Mouse (Mus musculus): Measurements from ENCODE around the gene Prkar2a. TPM values are rescaled to one million over a fixed set of nuclear protein-coding genes. Genes with fewer than 3 reads are reported as not detected.
"Not testable (repeated sequence)": the region's sequence is repeated elsewhere in the genome, so short reads cannot be mapped to it uniquely, and the experiment has no call there.

Gene Prkar2a
- polyA plus RNA-seq (2015; fragmentation: Nextera tagmentation; extraction: Ambion mirVana): 57.3 and 69.1 TPM in 2 replicates

- 16% methylated on average over 1 of the region's 1 CpGs for WGBS
- no peaks in the 10 kb centered on the region for H3K27me3 ChIP-seq (ENCODE audit: control insufficient read depth, insufficient read depth, low read depth, low read length)
- H3K9ac ChIP-seq (ENCODE audit: low read depth, low read length): peak within 1 kb of the TSS; percentile 25; the same call in 1 of the 2 replicates
- no peak within 1 kb of the TSS for H3K4me3 ChIP-seq (ENCODE audit: low read depth, low read length)
- H3K9me3 ChIP-seq (replicated peaks; ENCODE audit: control insufficient read depth, low read length, poor library complexity, severe bottlenecking): no peaks in the 10 kb centered on the region
- peak within 1 kb of the TSS; percentile 84 for H3K27ac ChIP-seq (ENCODE audit: low read length)
- H3K4me2 ChIP-seq (ENCODE audit: low read length): peak within 1 kb of the TSS; percentile 24; the same call in 1 of the 2 replicates
- 0 out of 2 replicates have a peak, but pooled peaks cover 2% of the 10 kb centered on the region for H3K36me3 ChIP-seq (ENCODE audit: control insufficient read depth, insufficient read depth, low read length)
- peaks cover 32% of the 10 kb centered on the region for H3K4me1 ChIP-seq (ENCODE audit: control insufficient read depth, insufficient read depth, low read length)
- ATAC-seq: no peak
These were observed at the start of gene Prkar2a for GRCm38 (mm10) chr9:108689106-108689505. Gene Prkar2a, plus strand, starts transcription at chr9:108689314.

GRCm38 (mm10) chr9:108639825-108640224 is 49.3 kb upstream of the Prkar2a start:
- H3K4me3 ChIP-seq (ENCODE audit: low read depth, low read length): no peak overlapping the region
- no peaks in the 10 kb centered on the region for H3K9me3 ChIP-seq (replicated peaks; ENCODE audit: control insufficient read depth, low read length, poor library complexity, severe bottlenecking)
- ATAC-seq: no peak
- H3K36me3 ChIP-seq (ENCODE audit: control insufficient read depth, insufficient read depth, low read length): peaks cover 5% of the 10 kb centered on the region; the same call in 1 of the 2 replicates
- WGBS: 89% methylated on average over 2 of the region's 2 CpGs
- no peak overlapping the region for H3K27ac ChIP-seq (ENCODE audit: low read length)
- no peaks in the 10 kb centered on the region for H3K27me3 ChIP-seq (ENCODE audit: control insufficient read depth, insufficient read depth, low read depth, low read length)
- no peak overlapping the region for H3K4me2 ChIP-seq (ENCODE audit: low read length)
- no peak overlapping the region for H3K9ac ChIP-seq (ENCODE audit: low read depth, low read length)
- H3K4me1 ChIP-seq (ENCODE audit: control insufficient read depth, insufficient read depth, low read length): no peaks in the 10 kb centered on the region

- Histone ChIP-seq H3K4me3 (ENCODE audit: low read depth, low read length) (peak overlapping the region; percentile 82), H3K9me3 (replicated peaks; ENCODE audit: control insufficient read depth, low read length, poor library complexity, severe bottlenecking) (no peaks in the 10 kb centered on the region), H3K27me3 (ENCODE audit: control insufficient read depth, insufficient read depth, low read depth, low read length) (no peaks in the 10 kb centered on the region), H3K9ac (ENCODE audit: low read depth, low read length) (peak overlapping the region; percentile 87), H3K36me3 (ENCODE audit: control insufficient read depth, insufficient read depth, low read length) (no peaks in the 10 kb centered on the region), H3K4me1 (ENCODE audit: control insufficient read depth, insufficient read depth, low read length) (peaks cover 18% of the 10 kb centered on the region), H3K4me2 (ENCODE audit: low read length) (peak overlapping the region; percentile 65), H3K27ac (ENCODE audit: low read length) (no peak overlapping the region)
- ATAC-seq: no peak
- WGBS: 52% methylated on average over 10 of the region's 10 CpGs
These were observed 40.9 kb upstream of the Prkar2a start for GRCm38 (mm10) chr9:108648166-108648565.

GRCm38 (mm10) chr9:108648611-108649560 is 40.2 kb upstream of the Prkar2a start, which contains the start of gene Arih2:
Gene Arih2, minus strand, starts transcription at chr9:108649386.
- under 1% methylated on average over 103 of the region's 112 CpGs for WGBS
- no peaks in the 10 kb centered on the region for H3K27me3 ChIP-seq (ENCODE audit: control insufficient read depth, insufficient read depth, low read depth, low read length)
- H3K27ac ChIP-seq (ENCODE audit: low read length): peak within 1 kb of the TSS; percentile 91
- no peaks in the 10 kb centered on the region for H3K9me3 ChIP-seq (replicated peaks; ENCODE audit: control insufficient read depth, low read length, poor library complexity, severe bottlenecking)
- no peaks in the 10 kb centered on the region for H3K36me3 ChIP-seq (ENCODE audit: control insufficient read depth, insufficient read depth, low read length)
- H3K4me1 ChIP-seq (ENCODE audit: control insufficient read depth, insufficient read depth, low read length): peaks cover 18% of the 10 kb centered on the region
- H3K4me3 ChIP-seq (ENCODE audit: low read depth, low read length): peak within 1 kb of the TSS; percentile 82
- ATAC-seq: peak; percentile 99
- H3K4me2 ChIP-seq (ENCODE audit: low read length): peak within 1 kb of the TSS; percentile 65
- H3K9ac ChIP-seq (ENCODE audit: low read depth, low read length): peak within 1 kb of the TSS; percentile 87

- Histone ChIP-seq H3K4me3 (ENCODE audit: low read depth, low read length) (peak overlapping the region; percentile 82), H3K9ac (ENCODE audit: low read depth, low read length) (peak overlapping the region; percentile 87), H3K36me3 (ENCODE audit: control insufficient read depth, insufficient read depth, low read length) (no peaks in the 10 kb centered on the region), H3K4me2 (ENCODE audit: low read length) (peak overlapping the region; percentile 65), H3K27ac (ENCODE audit: low read length) (peak overlapping the region; percentile 91), H3K4me1 (ENCODE audit: control insufficient read depth, insufficient read depth, low read length) (peaks cover 18% of the 10 kb centered on the region), H3K27me3 (ENCODE audit: control insufficient read depth, insufficient read depth, low read depth, low read length) (no peaks in the 10 kb centered on the region), H3K9me3 (replicated peaks; ENCODE audit: control insufficient read depth, low read length, poor library complexity, severe bottlenecking) (no peaks in the 10 kb centered on the region)
- WGBS: 31% methylated on average over 29 of the region's 29 CpGs
- ATAC-seq: no peak; the same call in none of the 2 replicates
These were observed 39.3 kb upstream of the Prkar2a start for GRCm38 (mm10) chr9:108649561-108650440.

GRCm38 (mm10) chr9:108654566-108655464 is 34.3 kb upstream of the Prkar2a start:
- Histone ChIP-seq H3K4me1 (ENCODE audit: control insufficient read depth, insufficient read depth, low read length) (peaks cover 6% of the 10 kb centered on the region), H3K9ac (ENCODE audit: low read depth, low read length) (no peak overlapping the region), H3K27ac (ENCODE audit: low read length) (no peak overlapping the region), H3K4me3 (ENCODE audit: low read depth, low read length) (no peak overlapping the region), H3K36me3 (ENCODE audit: control insufficient read depth, insufficient read depth, low read length) (no peaks in the 10 kb centered on the region), H3K4me2 (ENCODE audit: low read length) (no peak overlapping the region), H3K9me3 (replicated peaks; ENCODE audit: control insufficient read depth, low read length, poor library complexity, severe bottlenecking) (no peaks in the 10 kb centered on the region), H3K27me3 (ENCODE audit: control insufficient read depth, insufficient read depth, low read depth, low read length) (no peaks in the 10 kb centered on the region)
- 76% methylated on average over 10 of the region's 10 CpGs for WGBS
- ATAC-seq: no peak

GRCm38 (mm10) chr9:108655865-108656264 is 33.2 kb upstream of the Prkar2a start:
- not testable (repeated sequence) for H3K27me3 ChIP-seq (ENCODE audit: control insufficient read depth, insufficient read depth, low read depth, low read length); H3K9me3 ChIP-seq (replicated peaks; ENCODE audit: control insufficient read depth, low read length, poor library complexity, severe bottlenecking); H3K27ac ChIP-seq (ENCODE audit: low read length); H3K4me3 ChIP-seq (ENCODE audit: low read depth, low read length); H3K4me2 ChIP-seq (ENCODE audit: low read length); H3K4me1 ChIP-seq (ENCODE audit: control insufficient read depth, insufficient read depth, low read length); H3K9ac ChIP-seq (ENCODE audit: low read depth, low read length); ATAC-seq; H3K36me3 ChIP-seq (ENCODE audit: control insufficient read depth, insufficient read depth, low read length)
- 78% methylated on average over 7 of the region's 7 CpGs for WGBS
